11 mouse cellular contexts compared by ENCODE assay signal in genomic region chr17:3611781-3612075, GRCm38 (mm10). TPM values are rescaled to one million over a fixed set of nuclear protein-coding genes. Genes with fewer than 3 reads are reported as not detected.
DNase-seq lines count a peak whose midpoint lies in the region; ATAC-seq and TF ChIP-seq lines count a peak whose summit lies in the region.
"Had no signal": no experiment of that assay in that cellular context is flagged by ENCODE, and none has a peak within 500 bp of the region (broad histone marks: within the 10 kb centered on the region; RNA-seq: fewer than 3 reads in every experiment).

No protein-coding gene starts in this region.

- no peak overlapping the region for H3K4me3 ChIP-seq in left cerebral cortex, adult 2 months
- no peak overlapping the region for H3K4me3 ChIP-seq in forebrain, embryonic 14.5 days (ENCODE audit: low read depth, low read length)
- H3K4me3 ChIP-seq in hindbrain, postnatal 0 days (ENCODE audit: low read length) = no peak overlapping the region
- H3K4me3 ChIP-seq in neural tube, embryonic 15.5 days (replicated peaks) = no peak overlapping the region

- H3K4me1 ChIP-seq in forebrain, embryonic 14.5 days (ENCODE audit: control insufficient read depth, insufficient read depth, low read length) = peaks cover 10% of the 10 kb centered on the region; the same call in 1 of the 2 replicates
- no peaks in the 10 kb centered on the region for H3K4me1 ChIP-seq in hindbrain, postnatal 0 days (ENCODE audit: insufficient read depth, low read length)
- H3K4me1 ChIP-seq in neural tube, embryonic 15.5 days = peaks cover 19% of the 10 kb centered on the region
- H3K4me1 ChIP-seq: limb, embryonic 15.5 days had no signal

- intact Hi-C loops in left cerebral cortex, adult 2 months (cut with DNase I) = no loop called here
- intact Hi-C loops in left cerebral cortex, postnatal 36 days (cut with DNase I) = no loop called here

- H3K9me3 ChIP-seq in forebrain, embryonic 14.5 days (replicated peaks; ENCODE audit: control insufficient read depth, low read length) = no peaks in the 10 kb centered on the region
- no peaks in the 10 kb centered on the region for H3K9me3 ChIP-seq in hindbrain, postnatal 0 days (ENCODE audit: low read length)
- no peaks in the 10 kb centered on the region for H3K9me3 ChIP-seq in neural tube, embryonic 15.5 days (replicated peaks)
- H3K9me3 ChIP-seq: G1E; limb, embryonic 15.5 days had no signal

- no peaks in the 10 kb centered on the region for H3K27me3 ChIP-seq in forebrain, embryonic 14.5 days (replicated peaks; ENCODE audit: control insufficient read depth, insufficient read depth, low read length)
- H3K27me3 ChIP-seq in hindbrain, postnatal 0 days (ENCODE audit: insufficient read depth, low read length) = no peaks in the 10 kb centered on the region
- no peaks in the 10 kb centered on the region for H3K27me3 ChIP-seq in neural tube, embryonic 15.5 days (replicated peaks)
- H3K27me3 ChIP-seq: limb, embryonic 15.5 days had no signal

- 81% methylated on average over 5 of the region's 5 CpGs for WGBS in forebrain, embryonic 14.5 days
- 69% methylated on average over 5 of the region's 5 CpGs for WGBS in hindbrain, postnatal 0 days
- 78% methylated on average over 5 of the region's 5 CpGs for WGBS in neural tube, embryonic 15.5 days

- ATAC-seq in forebrain, embryonic 14.5 days = peak; percentile 46; the same call in 1 of the 2 replicates
- ATAC-seq in hindbrain, postnatal 0 days = peak; percentile 32; the same call in 1 of the 2 replicates
- ATAC-seq in neural tube, embryonic 15.5 days (ENCODE audit: low FRiP score) = peak; percentile 48
- ATAC-seq: intestine, postnatal 0 days had no signal

- peak overlapping the region; percentile 46; the same call in 1 of the 2 replicates for H3K4me2 ChIP-seq in forebrain, embryonic 14.5 days (ENCODE audit: low read length)
- peak overlapping the region; percentile 57; the same call in 1 of the 2 replicates for H3K4me2 ChIP-seq in hindbrain, postnatal 0 days (ENCODE audit: low read depth, low read length)
- H3K4me2 ChIP-seq in neural tube, embryonic 15.5 days = peak overlapping the region; percentile 56

- no peak for DNase-seq in left cerebral cortex, adult 2 months (ENCODE audit: extremely low spot score in 1 of 2, low spot score in 2 of 2)
- no peak for DNase-seq in left cerebral cortex, postnatal 36 days (ENCODE audit: low spot score in 2 of 2)
- no peak for DNase-seq in forebrain, embryonic 14.5 days (ENCODE audit: low spot score)
- DNase-seq in hindbrain, postnatal 0 days (ENCODE audit: low spot score) = no peak
- no peak for DNase-seq in frontal cortex, postnatal 36 days (ENCODE audit: low spot score in 2 of 2)
- DNase-seq in spleen, adult 18-20 months = no peak
- DNase-seq: lung, embryonic 14.5 days had no signal

- no peak for TF ChIP-seq CTCF in left cerebral cortex, adult 2 months (IDR thresholded peaks at IDR 0.05)
- no peak for TF ChIP-seq CTCF in hindbrain, postnatal 0 days (IDR thresholded peaks at IDR 0.05; ENCODE audit: low read depth)

- no peaks in the 10 kb centered on the region for H3K36me3 ChIP-seq in forebrain, embryonic 14.5 days (ENCODE audit: control insufficient read depth, insufficient read depth, low read length)
- no peaks in the 10 kb centered on the region for H3K36me3 ChIP-seq in hindbrain, postnatal 0 days (ENCODE audit: insufficient read depth, low read length)
- H3K36me3 ChIP-seq in neural tube, embryonic 15.5 days = no peaks in the 10 kb centered on the region
- H3K36me3 ChIP-seq: G1E; limb, embryonic 15.5 days had no signal

- peak overlapping the region; percentile 60; the same call in 1 of the 2 replicates for H3K9ac ChIP-seq in forebrain, embryonic 14.5 days (ENCODE audit: low read length)
- no peak overlapping the region for H3K9ac ChIP-seq in hindbrain, postnatal 0 days (replicated peaks; ENCODE audit: low read length)
- 0 out of 2 replicates have a peak overlapping the region, but pooled peaks have one; percentile 36 for H3K9ac ChIP-seq in neural tube, embryonic 15.5 days (replicated peaks)
- H3K9ac ChIP-seq: limb, embryonic 15.5 days; lung, embryonic 14.5 days had no signal

- peak overlapping the region; percentile 83 for H3K27ac ChIP-seq in left cerebral cortex, adult 2 months
- peak overlapping the region; percentile 74 for H3K27ac ChIP-seq in forebrain, embryonic 14.5 days (ENCODE audit: low read depth, low read length)
- H3K27ac ChIP-seq in hindbrain, postnatal 0 days = peak overlapping the region; percentile 85
- peak overlapping the region; percentile 86 for H3K27ac ChIP-seq in neural tube, embryonic 15.5 days (replicated peaks)
- H3K27ac ChIP-seq: limb, embryonic 15.5 days had no signal

RNA-seq across cellular contexts. Expression of gene Tfb1m, which starts 54.1 kb away (rescaled TPM):
- 1 to 10 TPM; 5.8 to 6.3 TPM for total RNA-seq in left cerebral cortex, adult 2 months (2021)
- total RNA-seq in left cerebral cortex, postnatal 36 days (2021) = 1 to 10 TPM; 6.6 to 7.2 TPM
- 14.7 and 16.0 TPM in 2 replicates for polyA plus RNA-seq in forebrain, embryonic 14.5 days (2014; fragmentation: Nextera tagmentation; extraction: Ambion mirVana)
- 10.9 and 18.5 TPM in 2 replicates for total RNA-seq in hindbrain, postnatal 0 days (2014; rRNA removed)
- polyA plus RNA-seq in hindbrain, postnatal 0 days (2015; fragmentation: Nextera tagmentation; extraction: Ambion mirVana) = 7.9 and 9.2 TPM in 2 replicates
- 13.0 and 15.3 TPM in 2 replicates for polyA plus RNA-seq in neural tube, embryonic 15.5 days (2015; fragmentation: Nextera tagmentation; extraction: Ambion mirVana)
